Mouse (Mus musculus): ENCODE results near the gene Unk.

- TF ChIP-seq CTCF (IDR thresholded peaks at IDR 0.05): peak; percentile 43
- TF ChIP-seq EP300 (IDR thresholded peaks at IDR 0.05): no peak
These were observed 79.4 kb downstream of the Unk start for GRCm38 (mm10) chr11:116109441-116110081.

Data from lung, postnatal 0 days (tissue).